Mouse (Mus musculus) heart, postnatal 0 days (tissue): ENCODE results near the gene Kcnk2. TPM values are rescaled to one million over a fixed set of nuclear protein-coding genes. Genes with fewer than 3 reads are reported as not detected.
A peak's percentile ranks its signal among the peaks of the same experiment; 100 is the strongest.

Source experiments
- ATAC-seq: fragments of 200-750 bp; cut with Nextera tagmentation; 2 replicates; pipeline ENCODE4 v1.8.0; 2017; ENCODE audit warnings: low read depth, moderate number of reproducible peaks, moderate library complexity; ENCODE audit not compliant: insufficient read depth
- DNase-seq: peaks from one replicate; pipeline ENCODE4 v3.0.0-alpha.2; 2016; ENCODE audit warnings: low spot score
- H3K27ac ChIP-seq: fragments of 300-500 bp; sonication (generic); 2 replicates; pipeline ENCODE4 v1.5.1; 2014; ENCODE audit warnings: low read depth, mild to moderate bottlenecking
- H3K27me3 ChIP-seq: fragments of 300-500 bp; sonication (generic); 2 replicates; pipeline ENCODE4 v1.6.1; 2014; ENCODE audit warnings: low read length, mixed read lengths; ENCODE audit not compliant: control insufficient read depth, insufficient read depth
- H3K36me3 ChIP-seq: fragments of 300-500 bp; sonication (generic); replicated peaks from 2 replicates; pipeline ENCODE4 v1.6.1; 2014; ENCODE audit warnings: low read length, mixed read lengths; ENCODE audit not compliant: control insufficient read depth, insufficient read depth
- H3K4me1 ChIP-seq: fragments of 300-500 bp; sonication (generic); 2 replicates; pipeline ENCODE4 v1.6.1; 2014; ENCODE audit warnings: antibody characterized with exemption; ENCODE audit not compliant: control insufficient read depth, insufficient read depth
- H3K4me2 ChIP-seq: fragments of 300-500 bp; sonication (generic); 2 replicates; pipeline ENCODE4 v1.6.1; 2014; ENCODE audit warnings: low read depth, mild to moderate bottlenecking, low read length, moderate library complexity
- H3K4me3 ChIP-seq: fragments of 300-500 bp; sonication (generic); 2 replicates; pipeline ENCODE4 v1.5.1; 2014; ENCODE audit warnings: low read depth, low read length
- H3K9ac ChIP-seq: fragments of 300-500 bp; sonication (generic); replicated peaks from 2 replicates; pipeline ENCODE4 v1.6.1; 2014; ENCODE audit warnings: low read depth, low read length, mixed read lengths
- H3K9me3 ChIP-seq: fragments of 300-500 bp; sonication (generic); replicated peaks from 2 replicates; pipeline ENCODE4 v1.6.1; 2016; ENCODE audit warnings: low read length; ENCODE audit not compliant: control insufficient read depth
- CTCF ChIP-seq: IDR thresholded peaks from 2 replicates; pipeline ENCODE4 v1.5.1; 2016; ENCODE audit warnings: antibody characterized with exemption, control low read depth, low read depth
- EP300 ChIP-seq: IDR thresholded peaks from 2 replicates; pipeline ENCODE4 v1.6.1; 2016; ENCODE audit warnings: antibody characterized with exemption, low read depth
- WGBS: fragments of 180-500 bp; shearing (Covaris S2); extraction: QIAGEN DNeasy Blood & Tissue Kit; methylation state at CpG from one replicate; pipeline ENCODE4 v1.1.7; 2014; 5-methylcytosine and 5-hydroxymethylcytosine counted together
- polyA plus RNA-seq: library from polyadenylated mRNA; unstranded; fragments of >200 nt; fragmentation: Nextera tagmentation; extraction: Ambion mirVana; gene quantifications from 2 replicates; pipeline ENCODE4 v1.2.1, GENCODE M21; 2015
- total RNA-seq: library from RNA; depleted of rRNA; stranded (reverse); fragments of >200 nt; gene quantifications from 2 replicates; pipeline ENCODE4 v1.2.3, GENCODE M21; 2014; ENCODE audit warnings: low replicate concordance

Gene Kcnk2
- total and polyA plus RNA-seq, 2 experiments from 2014 or later = 0.11 to 1.8 TPM

GRCm38 (mm10) chr1:189187737-189188390 is 214.2 kb downstream of the Kcnk2 start:
- Histone ChIP-seq H3K9me3 (no peaks in the 10 kb centered on the region), H3K4me3 (no peak overlapping the region), H3K9ac (no peak overlapping the region), H3K4me2 (no peak overlapping the region), H3K4me1 (0 out of 2 replicates have a peak, but pooled peaks cover 5% of the 10 kb centered on the region), H3K27ac (peak overlapping the region; percentile 52; the same call in 1 of the 2 replicates), H3K27me3 (no peaks in the 10 kb centered on the region), H3K36me3 (no peaks in the 10 kb centered on the region)
- WGBS = 35% methylated on average over 12 of the region's 12 CpGs
- TF ChIP-seq CTCF = no peak
- no peak for TF ChIP-seq EP300
- peak; percentile 24 for DNase-seq
- peak; percentile 28; the same call in 1 of the 2 replicates for ATAC-seq

- TF ChIP-seq EP300 = no peak
- TF ChIP-seq CTCF = no peak
- Histone ChIP-seq H3K27ac (peak overlapping the region; percentile 62), H3K4me3 (no peak overlapping the region), H3K4me2 (no peak overlapping the region), H3K36me3 (no peaks in the 10 kb centered on the region), H3K9ac (no peak overlapping the region; the same call in 1 of the 2 replicates), H3K4me1 (0 out of 2 replicates have a peak, but pooled peaks cover 5% of the 10 kb centered on the region), H3K9me3 (no peaks in the 10 kb centered on the region), H3K27me3 (no peaks in the 10 kb centered on the region)
- WGBS = 27% methylated on average over 7 of the region's 7 CpGs
- DNase-seq = peak; percentile 49
- peak; percentile 82 for ATAC-seq
Measured at GRCm38 (mm10) chr1:189185206-189185750, 216.8 kb downstream of the Kcnk2 start.

- Histone ChIP-seq H3K4me2 (no peak overlapping the region), H3K4me3 (no peak overlapping the region), H3K36me3 (no peaks in the 10 kb centered on the region), H3K9me3 (no peaks in the 10 kb centered on the region), H3K27me3 (no peaks in the 10 kb centered on the region), H3K4me1 (no peaks in the 10 kb centered on the region), H3K9ac (no peak overlapping the region), H3K27ac (no peak overlapping the region)
- TF ChIP-seq EP300 = no peak
- TF ChIP-seq CTCF = no peak
- no peak for ATAC-seq
- 69% methylated on average over 1 of the region's 1 CpGs for WGBS
- no peak for DNase-seq
Measured at GRCm38 (mm10) chr1:189177746-189178145, 224.3 kb downstream of the Kcnk2 start.

GRCm38 (mm10) chr1:189173479-189173878 is 228.6 kb downstream of the Kcnk2 start:
- Histone ChIP-seq H3K4me1 (no peaks in the 10 kb centered on the region), H3K9me3 (no peaks in the 10 kb centered on the region), H3K4me3 (no peak overlapping the region), H3K27me3 (no peaks in the 10 kb centered on the region), H3K36me3 (no peaks in the 10 kb centered on the region), H3K27ac (no peak overlapping the region), H3K9ac (no peak overlapping the region), H3K4me2 (no peak overlapping the region)
- DNase-seq = no peak
- 79% methylated on average over 8 of the region's 8 CpGs for WGBS
- no peak for ATAC-seq
- TF ChIP-seq EP300 (no peak), CTCF (no peak)

GRCm38 (mm10) chr1:189171138-189171537 is 230.9 kb downstream of the Kcnk2 start:
- TF ChIP-seq CTCF (no peak), EP300 (no peak)
- Histone ChIP-seq H3K9me3 (no peaks in the 10 kb centered on the region), H3K4me3 (no peak overlapping the region), H3K27me3 (no peaks in the 10 kb centered on the region), H3K27ac (no peak overlapping the region), H3K4me2 (no peak overlapping the region), H3K4me1 (no peaks in the 10 kb centered on the region), H3K36me3 (no peaks in the 10 kb centered on the region), H3K9ac (no peak overlapping the region)
- WGBS = 59% methylated on average over 4 of the region's 4 CpGs
- DNase-seq = no peak
- no peak for ATAC-seq
